Comparison of ENCODE assay signal across 15 mouse cellular contexts in the genomic region with DNA sequence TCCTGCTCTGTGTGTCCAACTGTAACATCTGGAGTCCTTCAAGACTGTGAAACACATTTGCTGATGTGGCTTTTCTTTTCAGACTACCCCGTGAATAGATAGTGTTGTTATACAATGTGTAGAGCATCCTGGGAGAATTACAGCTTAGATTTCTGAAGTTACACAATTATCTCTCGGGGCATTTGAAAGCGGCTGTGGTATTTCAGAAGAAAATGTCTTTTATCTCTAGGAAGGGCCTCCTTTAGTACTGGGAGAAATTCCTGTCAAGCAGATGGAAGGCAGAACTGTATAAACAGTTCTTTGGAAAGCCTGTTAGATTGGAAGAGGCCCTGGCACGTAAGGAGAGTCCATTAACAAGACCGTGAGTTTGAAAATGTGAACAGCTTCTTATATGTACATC.
A peak's percentile ranks its signal among the peaks of the same experiment; 100 is the strongest.
DNase-seq lines count a peak whose midpoint lies in the region; ATAC-seq and TF ChIP-seq lines count a peak whose summit lies in the region.
"Had no signal": no experiment of that assay in that cellular context is flagged by ENCODE, and none has a peak within 500 bp of the region (broad histone marks: within the 10 kb centered on the region; RNA-seq: fewer than 3 reads in every experiment).

No protein-coding gene starts in this region.

- TF ChIP-seq EP300 in heart, adult 2 months (IDR thresholded peaks at IDR 0.05; ENCODE audit: insufficient read depth, low read depth, low read length): no peak
- no peak for TF ChIP-seq EP300 in liver, postnatal 0 days (IDR thresholded peaks at IDR 0.05; ENCODE audit: low read depth)

- no peak for TF ChIP-seq CTCF in heart, adult 2 months (IDR thresholded peaks at IDR 0.05)
- TF ChIP-seq CTCF in testis, adult 2 months (IDR thresholded peaks at IDR 0.05; ENCODE audit: control insufficient read depth, insufficient read depth, insufficient replicate concordance, low read depth, low read length): no peak
- TF ChIP-seq CTCF in liver, postnatal 0 days (IDR thresholded peaks at IDR 0.05; ENCODE audit: low read depth): no peak

- H3K4me1 ChIP-seq in heart, adult 2 months (ENCODE audit: control insufficient read depth, insufficient read depth, low read length): peaks cover 5% of the 10 kb centered on the region
- H3K4me1 ChIP-seq in testis, adult 2 months (ENCODE audit: control insufficient read depth, insufficient read depth, low read length): peaks cover 6% of the 10 kb centered on the region
- no peaks in the 10 kb centered on the region for H3K4me1 ChIP-seq in liver, postnatal 0 days (ENCODE audit: insufficient read depth)

- no peaks in the 10 kb centered on the region for H3K9me3 ChIP-seq in liver, postnatal 0 days (ENCODE audit: low read length)
- H3K9me3 ChIP-seq: neural tube, embryonic 15.5 days had no signal

- 41% methylated on average over 5 of the region's 5 CpGs for WGBS in heart, adult 2 months
- 69% methylated on average over 5 of the region's 5 CpGs for WGBS in liver, postnatal 0 days (ENCODE audit: insufficient replicate concordance)

- peak overlapping the region; percentile 8; the same call in 1 of the 2 replicates for H3K27ac ChIP-seq in heart, adult 2 months
- H3K27ac ChIP-seq in testis, adult 2 months (ENCODE audit: control insufficient read depth, insufficient read depth, low read depth, low read length): 0 out of 2 replicates have a peak overlapping the region, but pooled peaks have one; percentile 10
- no peak overlapping the region for H3K27ac ChIP-seq in liver, postnatal 0 days (ENCODE audit: low read depth)
- H3K27ac ChIP-seq: macrophage; neural tube, embryonic 15.5 days had no signal

- no peak overlapping the region for H3K4me3 ChIP-seq in heart, adult 2 months
- H3K4me3 ChIP-seq in testis, adult 2 months (ENCODE audit: control insufficient read depth, low read depth, low read length): no peak overlapping the region
- H3K4me3 ChIP-seq in liver, postnatal 0 days (ENCODE audit: low read depth, low read length): no peak overlapping the region
- H3K4me3 ChIP-seq: neural tube, embryonic 15.5 days had no signal

- no peak for ATAC-seq in liver, postnatal 0 days
- ATAC-seq: inflammation-experienced regulatory T-cells, adult 6 months; midbrain, embryonic 16.5 days had no signal

- intact Hi-C loops in heart, adult 2 months (cut with DNase I): no loop called here
- intact Hi-C loops in heart, postnatal 14 days (cut with DNase I): loop anchor here (5.0 kb wide), 1 partner anchor 153 kb away; no protein-coding TSS in a partner anchor
- intact Hi-C loops in heart, postnatal 10 days (cut with DNase I): no loop called here

- no peak overlapping the region for H3K4me2 ChIP-seq in liver, postnatal 0 days (ENCODE audit: low read depth, low read length)
- H3K4me2 ChIP-seq: neural tube, embryonic 15.5 days had no signal

- no peak overlapping the region for H3K9ac ChIP-seq in heart, adult 2 months (ENCODE audit: low read depth, low read length)
- H3K9ac ChIP-seq in liver, postnatal 0 days (replicated peaks): no peak overlapping the region
- H3K9ac ChIP-seq: neural tube, embryonic 15.5 days had no signal

- no peaks in the 10 kb centered on the region for H3K79me2 ChIP-seq in heart, adult 2 months (replicated peaks; ENCODE audit: control insufficient read depth, insufficient read depth, low read length)

- no peaks in the 10 kb centered on the region for H3K27me3 ChIP-seq in heart, adult 2 months (ENCODE audit: control insufficient read depth, insufficient read depth, low read length)
- H3K27me3 ChIP-seq in testis, adult 2 months (ENCODE audit: control insufficient read depth, insufficient read depth, low read length): no peaks in the 10 kb centered on the region
- no peaks in the 10 kb centered on the region for H3K27me3 ChIP-seq in liver, postnatal 0 days (ENCODE audit: insufficient read depth, low read length)
- H3K27me3 ChIP-seq: neural tube, embryonic 15.5 days had no signal

- H3K36me3 ChIP-seq in heart, adult 2 months (ENCODE audit: control insufficient read depth, insufficient read depth, low read length): no peaks in the 10 kb centered on the region
- H3K36me3 ChIP-seq in testis, adult 2 months (ENCODE audit: control insufficient read depth, insufficient read depth, low read length): no peaks in the 10 kb centered on the region
- no peaks in the 10 kb centered on the region for H3K36me3 ChIP-seq in liver, postnatal 0 days (replicated peaks; ENCODE audit: insufficient read depth, low read length)
- H3K36me3 ChIP-seq: neural tube, embryonic 15.5 days had no signal

- no peak for DNase-seq in heart, adult 2 months
- no peak for DNase-seq in heart, postnatal 14 days
- DNase-seq in testis, postnatal 10 days (ENCODE audit: low spot score): no peak
- DNase-seq in heart, postnatal 10 days: peak; percentile 24 to 29
- DNase-seq in yolk sac, embryonic 10.5 days (ENCODE audit: low spot score): peak; percentile 28
- DNase-seq in cerebellum, adult 9-10 months: no peak
- DNase-seq in liver, postnatal 0 days: no peak
- DNase-seq: adrenal gland, postnatal 10 days; gastrocnemius, postnatal 14 days; right cerebral cortex, postnatal 14 days had no signal

- no peak for TF ChIP-seq POLR2A in heart, adult 2 months (IDR thresholded peaks at IDR 0.05; ENCODE audit: insufficient read depth, low read depth, low read length)
- TF ChIP-seq POLR2A in testis, adult 2 months (IDR thresholded peaks at IDR 0.05; ENCODE audit: control insufficient read depth, low read depth, low read length): no peak

Comparison
In these comparisons a context has a peak if more than half of its experiments do, and no peak if none do; other contexts are left out.
1. DNase-seq: peak in heart, postnatal 10 days (2 of 2) and yolk sac, embryonic 10.5 days (single experiment); none in heart, adult 2 months (0 of 2), heart, postnatal 14 days (0 of 2), testis, postnatal 10 days (single experiment), cerebellum, adult 9-10 months (single experiment) and liver, postnatal 0 days (single experiment).